ENCODE assay signal across 9 mouse cellular contexts in genomic region chr11:12578999-12579576, GRCm38 (mm10).
DNase-seq lines count a peak whose midpoint lies in the region; ATAC-seq lines count a peak whose summit lies in the region.
"Had no signal": no experiment of that assay in that cellular context is flagged by ENCODE, and none has a peak within 500 bp of the region (broad histone marks: within the 10 kb centered on the region; RNA-seq: fewer than 3 reads in every experiment).

No protein-coding gene starts in this region.

- intact Hi-C loops in left cerebral cortex, postnatal 14 days (cut with DNase I) = no loop called here

- WGBS in neural tube, embryonic 12.5 days = 41% methylated on average over 14 of the region's 14 CpGs

- 0 out of 2 replicates have a peak overlapping the region, but pooled peaks have one; percentile 24 for H3K4me2 ChIP-seq in neural tube, embryonic 12.5 days (replicated peaks)

- no peak overlapping the region for H3K9ac ChIP-seq in neural tube, embryonic 12.5 days

- H3K27me3 ChIP-seq in neural tube, embryonic 12.5 days (replicated peaks) = no peaks in the 10 kb centered on the region

- no peaks in the 10 kb centered on the region for H3K4me1 ChIP-seq in neural tube, embryonic 12.5 days

- H3K36me3 ChIP-seq in neural tube, embryonic 12.5 days = no peaks in the 10 kb centered on the region

- no peak overlapping the region for H3K27ac ChIP-seq in neural tube, embryonic 12.5 days

- H3K9me3 ChIP-seq in neural tube, embryonic 12.5 days = no peaks in the 10 kb centered on the region

- DNase-seq in adrenal gland, adult (ENCODE audit: inconsistent age in 2 of 2, low spot score in 1 of 2) = peak; percentile 4 to 50
- DNase-seq in adrenal gland, postnatal 4 days (ENCODE audit: low spot score in 2 of 2) = no peak
- DNase-seq in thymus, postnatal 4 days = peak; percentile 23
- DNase-seq in thymus, adult 18-20 months = no peak
- peak; percentile 75 to 77 for DNase-seq in frontal cortex, postnatal 36 days (ENCODE audit: low spot score in 2 of 2)
- DNase-seq in left cerebral cortex, postnatal 14 days (ENCODE audit: low spot score in 2 of 2) = peak; percentile 75 to 84
- DNase-seq in spleen, postnatal 14 days (ENCODE audit: low spot score in 2 of 2) = no peak

- ATAC-seq in neural tube, embryonic 12.5 days (ENCODE audit: low FRiP score, low read depth) = peak; percentile 48; the same call in 1 of the 2 replicates

- H3K4me3 ChIP-seq in neural tube, embryonic 12.5 days = no peak overlapping the region
- H3K4me3 ChIP-seq: myocyte had no signal

Comparison
In these comparisons a context has a peak if more than half of its experiments do, and no peak if none do; other contexts are left out.
1. DNase-seq: peak in adrenal gland, adult (2 of 2), thymus, postnatal 4 days (single experiment), frontal cortex, postnatal 36 days (2 of 2) and left cerebral cortex, postnatal 14 days (2 of 2); none in adrenal gland, postnatal 4 days (0 of 2), thymus, adult 18-20 months (0 of 2) and spleen, postnatal 14 days (0 of 2).